Mouse (Mus musculus) R1 (cell line): ENCODE measurements around the gene Irx4.
A peak's percentile ranks its signal among the peaks of the same experiment; 100 is the strongest.

Source experiments
- DNase-seq: peaks from one replicate; pipeline ENCODE4 v3.0.0-alpha.2; 2018; ENCODE audit warnings: low read depth, low spot score

Gene Irx4

DNA sequence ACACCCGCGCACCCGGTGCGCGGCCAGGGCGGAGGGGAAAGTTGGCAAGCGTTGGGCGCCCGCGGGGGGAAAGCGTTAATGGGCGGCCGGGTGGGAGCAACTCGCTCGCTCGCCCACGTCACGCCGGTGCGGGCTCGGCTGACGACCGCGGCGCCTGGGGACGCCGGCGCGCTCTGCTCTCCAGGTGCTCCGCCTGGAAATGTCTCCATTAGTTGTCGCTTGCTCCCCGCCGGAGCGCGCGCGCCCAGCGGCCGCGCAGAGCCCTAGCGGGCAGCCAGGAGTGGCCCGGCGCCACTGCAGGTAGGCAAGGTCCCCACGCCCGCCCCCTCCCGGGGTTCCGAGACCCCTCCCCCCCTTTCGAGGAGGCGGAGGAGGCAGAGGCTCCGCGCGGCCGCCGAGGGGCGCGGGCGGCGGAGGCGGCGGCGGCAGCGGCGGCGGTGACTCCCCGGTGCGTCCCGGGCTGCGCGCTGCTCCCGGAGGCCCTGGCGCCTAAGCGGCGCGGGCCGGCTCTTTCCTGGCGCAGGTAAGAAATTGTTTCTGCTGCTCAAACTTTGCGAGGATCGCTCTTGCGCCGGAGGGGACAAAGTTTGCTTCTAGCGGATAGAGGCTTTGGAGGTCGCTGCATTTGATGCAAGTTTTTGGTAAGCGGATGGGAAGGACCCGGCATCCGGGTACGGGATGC lies at the start of gene Irx4:
TSS of gene Irx4 (plus strand) at position 126 of the 682 bp plus-strand sequence.
- DNase-seq = peak; percentile 19

DNA sequence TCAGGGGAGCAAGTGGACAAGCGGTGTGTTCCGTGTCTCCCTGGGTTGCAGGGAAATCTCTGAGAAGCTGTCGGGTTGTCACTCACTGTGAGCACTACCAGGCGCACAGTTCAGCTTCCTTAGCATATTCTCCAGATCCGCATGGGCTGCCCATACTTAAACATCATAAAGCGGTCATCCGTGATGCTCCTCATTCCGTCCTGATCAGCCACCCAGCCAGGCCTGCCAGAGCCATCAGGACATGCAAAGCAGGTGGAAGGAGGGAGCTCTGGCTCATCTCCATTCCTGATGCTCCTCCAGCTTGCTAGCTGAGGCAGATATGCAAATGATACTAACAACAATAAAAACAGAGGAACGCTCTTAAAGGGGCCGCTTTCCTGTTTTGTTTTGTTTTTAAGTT lies 46.0 kb upstream of the Irx4 start:
- peak; percentile 7 for DNase-seq

DNA sequence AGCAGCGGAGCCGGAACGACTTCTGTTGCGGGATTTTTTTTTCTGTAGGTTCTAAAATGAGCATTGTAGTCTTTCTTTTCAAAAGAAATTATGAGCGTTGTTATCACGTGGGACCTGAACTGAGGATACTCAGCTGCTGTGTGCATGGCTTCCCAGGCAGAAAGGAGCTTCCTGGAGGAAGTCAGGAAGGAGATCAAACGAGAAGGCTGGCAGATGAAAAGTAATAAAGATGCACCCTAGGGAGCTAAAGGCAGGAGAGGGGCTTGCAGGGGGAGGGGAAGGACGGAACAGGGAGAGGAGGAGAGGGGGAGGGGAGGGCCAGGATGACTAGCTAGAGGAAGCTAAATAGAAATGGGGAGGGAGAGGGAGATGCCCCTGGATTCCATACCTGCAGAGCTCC lies 23.8 kb upstream of the Irx4 start:
- no peak for DNase-seq

DNA sequence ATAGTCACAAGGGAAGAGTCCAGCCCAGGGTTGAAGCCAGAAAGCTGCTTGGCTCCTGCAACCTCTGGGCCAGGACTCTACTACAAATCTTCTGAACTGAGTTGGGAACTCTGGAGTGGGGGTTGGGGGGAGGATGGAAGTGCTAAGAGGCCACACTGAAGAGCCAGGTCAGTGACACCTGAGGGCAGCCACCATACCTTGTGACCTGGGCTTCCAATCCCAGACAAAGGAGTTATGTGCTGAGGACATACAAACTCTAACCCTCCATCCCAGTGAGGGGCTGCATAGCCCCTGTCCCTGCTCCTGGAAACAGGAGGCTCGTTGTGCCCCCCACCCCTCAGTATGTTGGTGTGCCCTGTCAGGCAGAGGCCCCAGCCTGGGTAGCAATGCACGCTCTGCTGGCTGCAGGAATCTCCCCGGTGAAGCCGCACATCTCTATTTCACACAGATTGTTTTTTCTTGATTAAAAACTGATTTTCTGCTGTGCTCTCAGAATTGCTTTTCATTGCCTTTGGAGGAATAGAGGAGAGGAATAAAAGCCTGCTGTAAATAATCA lies 21.0 kb upstream of the Irx4 start:
- no peak for DNase-seq

DNA sequence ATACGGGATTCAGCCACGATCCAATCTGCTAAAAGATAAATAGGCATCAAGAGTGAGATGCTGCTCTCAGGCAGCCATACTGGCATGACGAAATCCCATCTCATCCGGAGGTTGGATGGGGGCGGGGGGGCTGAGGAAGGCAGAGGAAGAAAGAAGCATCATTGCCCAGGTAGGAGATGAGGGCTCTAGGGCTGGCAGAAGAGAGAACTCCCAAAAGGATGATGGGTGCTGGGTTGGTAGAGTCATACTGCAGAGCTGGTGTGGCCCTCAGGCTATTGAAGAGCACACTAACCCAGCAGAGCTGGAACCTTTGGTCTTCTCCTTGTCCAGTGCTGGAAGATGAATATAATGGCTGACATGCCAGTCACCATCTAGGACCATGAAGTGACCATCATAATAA lies 17.7 kb upstream of the Irx4 start:
- DNase-seq = no peak

DNA sequence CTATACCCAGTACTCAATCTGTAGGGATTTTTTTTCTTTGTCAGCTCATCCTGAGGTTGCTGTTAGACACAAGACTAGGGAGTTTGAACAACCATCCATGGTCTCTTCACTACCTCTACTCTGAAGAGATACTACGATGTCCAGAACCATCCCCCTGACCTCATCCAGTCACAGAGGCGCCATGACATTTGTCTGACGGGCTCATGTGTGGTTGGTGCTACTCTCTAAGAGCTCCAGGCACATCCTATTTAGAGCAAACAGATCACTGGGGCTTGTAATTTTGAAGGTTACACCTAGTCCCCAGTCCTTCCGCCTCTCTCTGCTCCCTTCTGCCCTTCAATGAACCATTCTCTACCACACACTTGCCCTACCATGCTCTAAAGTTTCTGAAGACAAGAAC lies 13.3 kb upstream of the Irx4 start:
- DNase-seq = no peak

DNA sequence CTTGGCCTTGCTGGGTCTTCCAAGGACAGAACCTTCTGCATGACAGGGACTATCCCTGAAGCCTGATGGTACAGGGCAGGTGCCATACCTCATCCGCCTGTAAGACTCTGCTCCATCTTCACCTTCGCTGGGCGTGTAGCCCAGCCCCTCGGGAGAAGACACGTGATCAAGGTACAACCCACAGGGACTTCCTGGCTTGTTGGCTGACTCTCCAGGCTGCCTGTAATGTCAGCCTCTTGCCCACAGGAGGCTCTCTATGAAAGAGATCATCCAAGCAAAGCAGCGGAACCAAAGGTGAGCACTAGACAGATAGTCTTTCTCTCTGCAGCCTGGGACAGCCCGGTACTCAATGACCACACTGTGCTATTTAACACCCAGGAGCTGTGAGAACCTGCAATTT lies 9.1 kb upstream of the Irx4 start:
- peak; percentile 86 for DNase-seq

DNA sequence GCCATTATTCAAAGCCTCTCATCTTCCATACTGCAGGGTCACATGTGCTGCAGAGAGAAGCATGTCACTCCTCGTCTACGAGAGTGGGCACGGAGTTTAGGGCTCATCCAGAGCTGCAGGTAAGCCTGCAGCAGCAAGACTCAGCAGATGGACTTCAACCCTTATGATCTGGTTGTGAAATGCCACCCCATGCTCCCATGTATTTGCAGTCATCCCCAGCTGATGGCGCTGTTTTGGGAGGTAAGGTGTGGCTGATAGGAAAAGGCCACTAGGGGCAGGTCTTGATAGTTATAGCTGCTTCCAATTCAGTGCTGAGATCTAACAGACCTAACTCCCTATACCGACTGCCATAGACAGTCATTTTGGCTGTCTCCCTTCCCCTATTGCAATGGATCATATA lies 8.3 kb upstream of the Irx4 start:
- DNase-seq = peak; percentile 69

DNA sequence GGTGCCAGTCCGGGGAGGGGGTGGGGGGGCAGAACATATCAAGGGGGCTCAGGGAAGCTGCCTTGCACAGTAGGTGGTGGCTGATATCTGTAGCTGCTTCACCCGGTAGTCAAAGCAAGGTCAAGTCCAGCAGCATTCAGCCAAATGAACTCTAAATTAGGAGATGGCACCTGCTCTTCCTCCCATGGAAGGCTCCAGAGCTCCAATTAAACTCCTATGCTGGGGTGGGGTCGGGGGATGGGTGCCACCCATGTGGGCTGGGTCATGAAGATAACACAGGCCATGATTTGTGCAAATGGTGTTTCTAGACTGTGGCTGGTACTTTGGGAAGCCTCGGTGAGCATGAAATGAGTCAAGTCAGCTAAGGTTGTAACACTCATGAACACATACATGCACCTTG lies 1.9 kb upstream of the Irx4 start:
- DNase-seq = no peak

DNA sequence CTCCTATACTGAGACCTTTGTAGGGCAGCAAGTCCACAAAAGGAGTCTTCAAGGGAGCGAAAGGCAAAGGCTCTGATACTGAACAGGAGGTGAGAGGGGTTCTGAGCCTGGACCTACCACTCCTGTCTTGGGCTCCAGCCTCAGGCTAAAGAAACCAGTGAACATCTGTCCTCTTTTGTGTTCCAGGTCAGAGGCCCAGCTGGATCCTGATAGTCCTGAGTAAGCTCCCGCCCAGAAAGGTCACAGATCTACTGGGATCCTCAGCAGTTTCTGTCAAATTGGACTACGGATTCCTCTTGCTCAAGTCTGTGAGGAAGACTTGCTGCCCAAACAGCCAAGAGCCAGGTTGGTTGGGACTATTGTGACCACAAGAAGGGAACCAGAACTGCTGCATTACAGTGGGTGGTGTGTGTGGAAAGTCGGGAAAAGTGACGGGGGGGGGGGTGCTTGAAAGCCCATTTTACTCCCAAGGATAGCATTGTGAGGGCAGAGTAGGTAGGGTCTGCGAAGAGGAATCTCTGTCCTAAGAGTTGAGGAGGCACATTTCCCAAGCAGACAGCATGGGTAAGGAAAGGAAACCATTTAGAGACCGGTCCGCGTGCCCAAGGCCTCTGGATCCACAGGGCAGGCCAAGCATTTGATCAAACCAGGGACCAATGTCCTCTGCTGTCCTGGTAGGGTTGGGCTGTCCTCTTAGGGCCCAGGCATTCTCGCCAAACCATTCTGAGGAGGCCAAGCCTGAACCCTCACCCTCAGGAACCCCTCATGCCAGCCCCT lies 514 bp upstream of the Irx4 start:
- peak; percentile 69 for DNase-seq

DNA sequence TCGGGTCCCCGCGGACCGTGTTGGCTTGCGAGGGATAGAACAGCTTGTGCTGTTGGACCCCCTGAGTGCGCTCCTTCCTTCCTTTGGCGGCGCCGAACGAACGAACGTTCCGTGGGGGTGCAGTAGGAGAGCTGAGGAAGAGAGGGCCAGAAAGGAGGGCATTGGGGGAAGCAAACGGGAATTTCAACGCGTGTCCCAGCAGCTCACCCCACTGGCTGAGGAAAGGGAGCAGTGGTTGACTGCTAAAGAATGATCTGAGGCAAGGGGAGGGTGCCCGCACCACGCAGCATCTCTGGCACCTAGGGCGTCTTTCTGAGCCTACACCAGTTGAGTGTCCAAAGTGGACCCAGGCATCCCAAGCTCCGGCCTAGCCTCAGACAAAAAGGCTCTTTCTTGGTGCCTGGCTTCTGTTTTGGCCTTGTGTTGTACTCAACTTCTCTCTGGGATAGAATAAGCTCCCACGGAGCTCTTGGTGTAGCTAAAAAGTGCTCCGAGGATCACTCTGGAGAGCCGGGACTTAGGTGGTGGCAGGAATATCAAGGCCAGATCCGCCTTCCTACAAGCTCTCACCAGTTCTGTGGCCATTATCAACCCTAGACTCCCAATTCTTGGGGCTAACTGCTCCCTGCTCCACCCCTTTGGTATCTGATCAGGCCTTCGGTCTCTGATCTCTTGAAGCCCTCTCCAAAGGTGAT lies 904 bp downstream of the Irx4 start:
- peak; percentile 30 for DNase-seq

DNA sequence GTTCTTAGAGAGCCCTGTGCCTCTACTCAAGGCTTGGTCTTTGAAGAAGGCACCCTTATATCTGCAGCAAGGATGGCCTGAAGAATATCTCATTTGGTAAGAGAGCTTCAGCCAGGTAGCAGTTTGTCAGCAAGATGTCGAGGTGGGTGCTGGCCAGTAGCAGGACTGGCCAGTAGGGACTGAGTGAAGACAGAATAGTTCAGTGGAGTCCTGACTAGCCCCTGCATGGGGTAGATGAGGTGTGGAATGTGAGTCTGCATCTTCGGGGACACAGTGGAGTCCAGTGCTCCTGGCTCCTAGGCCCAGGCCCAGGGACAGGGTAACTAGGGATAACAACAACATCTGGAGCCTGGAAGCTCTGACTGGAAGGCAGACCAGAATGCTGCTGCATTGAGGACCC lies 1.6 kb downstream of the Irx4 start:
- DNase-seq = no peak

DNA sequence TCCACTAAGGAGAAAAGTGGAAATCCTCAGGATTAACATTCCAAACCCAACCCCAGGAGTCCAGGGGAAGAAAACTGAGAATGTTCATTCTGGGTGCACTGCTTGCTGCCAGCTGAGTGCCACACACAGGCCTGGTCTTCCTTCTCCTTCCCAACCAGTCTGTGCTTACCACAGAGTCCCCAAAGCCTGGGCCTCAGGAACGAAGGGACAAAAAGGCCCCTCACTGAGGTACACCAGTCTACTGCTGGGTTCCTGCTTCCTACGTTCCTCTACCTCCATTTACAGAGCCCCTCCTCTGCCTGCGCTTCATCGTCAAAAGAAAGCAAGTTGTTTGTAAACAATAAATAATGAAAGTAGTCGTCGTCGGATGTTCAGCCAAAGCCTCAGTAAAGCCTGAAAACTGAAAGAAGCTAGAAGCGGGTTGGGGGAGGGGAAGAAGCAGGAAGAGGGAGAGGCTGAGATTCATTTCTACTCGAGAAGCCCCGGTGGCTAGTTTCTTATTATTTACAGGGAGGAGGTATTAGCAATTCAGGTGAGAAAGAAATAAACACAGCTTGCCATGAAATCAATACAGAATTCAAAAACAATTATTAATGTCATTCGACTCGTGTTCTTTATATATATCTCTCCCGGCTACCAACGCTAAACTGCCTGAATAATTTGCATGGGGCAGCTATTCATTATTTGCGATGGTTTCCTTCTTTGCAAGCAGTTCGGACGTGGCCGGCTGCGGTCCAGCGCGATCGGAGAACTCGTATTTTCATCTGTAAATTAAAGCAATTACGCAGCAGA lies 2.3 kb downstream of the Irx4 start:
- DNase-seq = no peak

DNA sequence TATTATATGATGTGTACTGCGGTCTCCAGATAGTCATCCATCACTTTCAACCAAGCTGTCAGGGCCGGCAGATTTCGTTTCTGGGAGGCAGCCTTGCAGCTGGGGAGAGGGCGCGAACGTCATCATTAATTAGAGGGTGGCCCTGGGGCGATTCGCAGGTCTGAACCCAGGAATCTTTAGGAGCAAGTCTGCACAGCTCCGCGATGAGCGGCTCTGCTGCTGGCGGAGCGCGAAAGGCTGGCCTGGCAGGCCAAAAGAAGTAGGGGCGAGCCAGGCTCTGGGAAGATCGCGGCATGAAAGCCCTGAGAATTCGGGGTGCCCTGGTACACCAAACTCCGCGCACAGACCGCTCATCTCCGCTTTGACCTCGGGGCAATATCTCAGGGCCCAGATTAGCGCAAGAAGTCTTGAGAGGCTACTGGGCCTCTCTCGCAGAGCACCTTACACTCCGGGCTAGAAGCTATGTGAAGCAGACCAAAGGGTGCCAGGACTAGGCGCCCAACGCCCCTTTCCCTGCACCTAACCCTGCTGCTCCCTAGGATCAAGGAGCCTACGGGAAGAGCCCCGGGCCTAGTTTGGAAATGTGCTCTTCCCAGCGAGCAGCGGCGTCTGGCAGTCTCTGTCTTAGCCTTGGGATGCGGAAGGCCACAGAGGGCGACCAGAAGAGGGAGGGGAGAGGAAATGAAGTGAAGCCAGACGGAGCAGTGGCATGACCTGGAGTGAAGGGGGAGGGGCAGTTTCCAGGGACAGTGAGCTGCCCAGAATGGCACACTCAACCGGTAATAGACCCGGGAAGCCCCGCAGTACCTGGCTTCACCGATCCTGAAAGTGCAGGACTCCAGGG lies 3.1 kb downstream of the Irx4 start:
- peak; percentile 46 for DNase-seq

DNA sequence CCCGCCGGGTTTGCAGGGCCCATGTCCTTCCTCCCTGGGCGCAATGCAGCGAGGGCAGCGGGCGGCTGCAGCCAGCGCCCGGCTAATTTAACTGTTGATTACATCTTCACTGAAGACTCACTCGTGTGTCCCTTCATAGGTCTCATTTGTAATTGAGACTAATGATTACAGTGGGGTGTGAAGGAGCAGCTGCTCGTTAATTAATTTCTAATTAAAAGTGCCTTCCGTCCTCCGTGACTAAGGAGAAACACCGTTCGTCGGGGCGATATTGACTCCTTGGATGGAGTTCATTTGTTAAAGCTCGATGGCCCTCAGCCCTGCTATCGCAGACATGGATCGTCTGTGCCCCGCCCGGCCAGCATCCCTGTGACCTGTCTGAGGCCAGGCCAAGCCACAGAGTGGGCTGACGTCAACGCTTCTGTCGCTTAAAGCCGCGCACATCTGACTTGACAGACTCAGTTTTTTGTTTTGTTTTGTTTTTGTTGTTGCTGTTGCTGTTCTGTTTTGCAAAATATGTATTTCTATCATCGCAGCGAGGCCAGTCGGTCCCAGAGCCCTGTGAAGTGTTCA lies 4.0 kb downstream of the Irx4 start:
- DNase-seq = no peak

DNA sequence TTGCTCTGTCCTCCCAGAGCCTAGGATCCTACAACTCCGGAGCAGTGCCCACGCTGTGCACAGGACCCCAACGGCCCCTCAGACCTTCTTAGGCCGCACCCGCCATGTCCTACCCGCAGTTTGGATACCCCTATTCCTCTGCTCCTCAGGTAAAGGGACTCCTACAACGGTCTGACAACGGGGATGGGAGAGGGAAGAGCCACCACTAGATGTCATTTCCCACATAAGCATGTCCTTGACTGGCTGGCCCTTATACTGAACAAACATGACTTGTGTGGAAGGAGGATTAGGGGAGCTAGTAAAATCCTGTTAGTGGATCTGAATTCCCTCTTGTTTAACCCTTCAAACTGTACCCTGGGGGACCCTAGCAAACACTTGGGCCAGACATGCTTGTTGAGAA lies 4.6 kb downstream of the Irx4 start:
- no peak for DNase-seq

DNA sequence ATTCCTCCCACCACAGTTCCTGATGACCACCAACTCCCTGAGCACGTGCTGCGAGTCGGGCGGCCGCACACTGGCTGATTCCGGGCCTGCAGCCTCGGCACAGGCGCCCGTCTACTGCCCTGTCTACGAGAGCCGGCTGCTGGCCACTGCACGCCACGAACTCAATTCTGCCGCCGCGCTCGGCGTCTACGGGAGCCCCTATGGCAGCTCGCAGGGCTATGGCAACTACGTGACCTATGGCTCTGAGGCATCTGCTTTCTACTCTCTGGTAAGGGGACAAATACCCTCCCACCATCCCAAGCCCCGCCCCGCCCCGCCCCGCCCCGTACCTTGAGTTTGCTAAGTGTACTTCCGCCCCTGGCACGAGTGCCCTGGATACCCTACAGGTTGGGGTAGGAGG lies 5.2 kb downstream of the Irx4 start:
- DNase-seq = peak; percentile 62

DNA sequence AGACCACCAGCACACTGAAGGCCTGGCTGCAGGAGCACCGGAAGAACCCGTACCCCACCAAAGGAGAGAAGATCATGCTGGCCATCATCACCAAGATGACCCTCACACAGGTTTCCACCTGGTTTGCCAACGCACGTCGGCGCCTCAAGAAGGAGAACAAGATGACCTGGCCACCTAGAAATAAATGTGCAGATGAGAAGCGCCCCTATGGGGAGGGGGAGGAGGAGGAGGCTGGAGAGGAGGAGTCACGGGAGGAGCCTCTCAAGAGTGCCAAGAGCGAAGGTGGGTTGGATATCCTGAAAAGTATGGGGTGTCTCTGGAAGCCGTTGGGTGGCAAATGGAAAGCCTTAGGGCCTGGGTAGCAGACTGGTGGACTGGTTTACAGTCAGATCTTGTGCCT lies 7.3 kb downstream of the Irx4 start:
- DNase-seq = no peak

DNA sequence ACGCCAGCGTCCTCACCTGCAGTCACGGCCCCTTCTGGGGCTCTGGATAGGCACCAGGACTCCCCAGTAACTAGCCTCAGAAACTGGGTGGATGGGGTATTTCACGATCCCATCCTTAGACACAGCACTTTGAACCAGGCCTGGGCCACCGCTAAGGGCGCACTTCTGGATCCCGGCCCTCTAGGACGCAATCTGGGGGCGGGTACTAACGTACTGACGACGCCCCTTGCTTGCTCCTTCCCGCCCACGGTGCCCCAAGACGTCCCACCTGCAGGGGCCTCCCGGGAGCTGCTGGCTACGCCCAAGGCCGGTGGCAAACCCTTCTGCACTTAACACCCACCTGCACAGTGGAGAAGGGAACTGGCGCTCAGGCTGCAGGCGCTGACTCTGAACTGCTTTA lies 8.4 kb downstream of the Irx4 start:
- peak; percentile 85 for DNase-seq

DNA sequence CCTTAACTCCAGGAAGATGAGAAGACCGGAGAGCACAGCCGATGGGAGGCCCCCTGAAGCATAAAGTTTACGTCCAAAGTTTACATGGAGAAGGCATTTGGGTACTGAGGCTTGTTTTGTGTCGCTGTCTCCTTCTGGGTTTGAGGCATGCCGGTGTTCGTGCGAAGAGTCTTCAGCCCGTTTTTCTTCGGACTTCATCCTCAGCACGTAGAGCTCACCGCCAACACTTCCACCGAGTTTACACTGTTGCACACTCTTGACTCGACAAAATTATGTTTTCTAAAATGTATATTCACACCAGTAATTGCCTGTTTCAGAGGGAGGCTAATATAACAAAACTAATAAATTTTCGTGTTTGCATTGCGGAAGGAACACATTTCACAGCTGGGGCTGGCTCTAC lies 9.0 kb downstream of the Irx4 start:
- DNase-seq = no peak
